Mouse (Mus musculus): Measurements from ENCODE around the gene Mrpl21. TPM values are rescaled to one million over a fixed set of nuclear protein-coding genes. Genes with fewer than 3 reads are reported as not detected.

The Mrpl21 gene
- polyA plus RNA-seq, 1 experiment = 53.9 TPM

- DNase-seq (ENCODE audit: extremely low spot score in 1 of 2, low spot score in 1 of 2) = no peak
Observed at GRCm38 (mm10) chr19:3335917-3336316, 53.2 kb downstream of the Mrpl21 start.

- no peak for DNase-seq (ENCODE audit: extremely low spot score in 1 of 2, low spot score in 1 of 2)
Observed at GRCm38 (mm10) chr19:3336485-3337255, 54.0 kb downstream of the Mrpl21 start.

GRCm38 (mm10) chr19:3339187-3339586 lies 56.5 kb downstream of the Mrpl21 start:
- no peak for DNase-seq (ENCODE audit: extremely low spot score in 1 of 2, low spot score in 1 of 2)

- DNase-seq (ENCODE audit: extremely low spot score in 1 of 2, low spot score in 1 of 2) = peak; percentile 49 to 66
Observed at GRCm38 (mm10) chr19:3341021-3341420, 58.3 kb downstream of the Mrpl21 start.

Other genes starting within 250 kb of the Mrpl21 start
- gene Ighmbp2, start 116 bp downstream of the Mrpl21 start, polyA plus RNA-seq (2012; rRNA removed) = 7.0 and 8.2 TPM in 2 replicates
- gene Cpt1a, start 39.4 kb downstream of the Mrpl21 start, polyA plus RNA-seq (2012; rRNA removed) = 22.6 and 25.1 TPM in 2 replicates
- gene Tesmin, start 106.0 kb downstream of the Mrpl21 start, polyA plus RNA-seq (2012; rRNA removed) = 0.10 and 0.13 TPM in 2 replicates
- gene Gal, start 131.6 kb downstream of the Mrpl21 start, polyA plus RNA-seq (2012; rRNA removed) = 8.7 and 10.8 TPM in 2 replicates

Data from frontal cortex, adult 2 months (tissue).